Mouse (Mus musculus): Measurements from ENCODE around the gene Rsbn1l.
A peak's percentile ranks its signal among the peaks of the same experiment; 100 is the strongest.

The Rsbn1l gene

GRCm38 (mm10) chr5:20956298-20956697 lies at the start of gene Rsbn1l:
Gene Rsbn1l (minus strand): TSS chr5:20956398.
- no peak for DNase-seq

DNA sequence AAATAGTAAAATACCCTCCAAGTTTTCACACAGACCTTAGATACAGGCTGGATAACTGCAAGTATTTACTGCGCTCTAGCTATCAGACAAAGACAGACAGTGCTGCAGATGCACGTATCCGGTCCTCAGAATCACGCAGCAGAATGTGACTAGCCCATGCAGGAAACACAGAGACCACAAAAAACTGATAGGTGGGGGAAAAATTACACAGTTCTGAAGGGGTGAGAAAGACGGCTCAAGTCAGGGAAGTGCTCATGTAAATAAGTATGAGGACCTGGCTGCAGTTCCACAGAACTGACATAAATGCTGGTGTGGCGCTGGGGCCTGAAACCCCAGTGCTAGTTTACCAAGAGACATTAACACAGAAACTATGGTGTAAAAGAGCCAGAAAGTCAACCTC lies 46.5 kb upstream of the Rsbn1l start:
- no peak for DNase-seq

DNA sequence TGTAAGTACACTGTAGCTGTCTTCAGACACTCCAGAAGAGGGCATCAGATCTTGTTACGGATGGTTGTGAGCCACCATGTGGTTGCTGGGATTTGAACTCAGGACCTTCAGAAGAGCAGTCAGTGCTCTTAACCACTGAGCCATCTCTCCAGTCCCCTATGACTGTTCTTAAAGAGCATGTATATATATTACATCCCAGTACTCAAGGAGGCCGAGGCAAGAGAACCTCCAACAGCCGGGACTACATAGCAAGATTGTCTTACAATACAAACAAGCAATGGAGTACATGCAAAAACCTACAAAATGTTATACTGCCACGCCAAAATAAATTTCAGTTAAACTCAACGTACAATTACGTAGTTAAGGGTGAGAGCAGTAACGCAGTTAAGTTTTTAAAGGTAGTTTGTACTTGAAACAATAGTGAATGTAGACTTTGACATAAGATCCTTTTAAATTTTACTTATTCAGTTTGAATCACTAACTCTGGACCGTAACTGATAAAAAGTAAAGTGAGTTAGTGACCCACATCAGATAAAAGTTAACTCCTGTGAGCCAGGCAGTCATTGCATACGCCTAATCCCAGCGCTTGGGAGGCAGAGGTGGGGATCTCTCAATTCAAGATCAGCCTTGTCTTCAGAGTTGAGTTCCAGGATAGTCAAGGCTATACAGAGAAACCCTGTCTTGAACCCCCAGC lies 45.6 kb upstream of the Rsbn1l start:
- DNase-seq = no peak

GRCm38 (mm10) chr5:20998427-20998826 lies 42.2 kb upstream of the Rsbn1l start:
- DNase-seq = no peak

DNA sequence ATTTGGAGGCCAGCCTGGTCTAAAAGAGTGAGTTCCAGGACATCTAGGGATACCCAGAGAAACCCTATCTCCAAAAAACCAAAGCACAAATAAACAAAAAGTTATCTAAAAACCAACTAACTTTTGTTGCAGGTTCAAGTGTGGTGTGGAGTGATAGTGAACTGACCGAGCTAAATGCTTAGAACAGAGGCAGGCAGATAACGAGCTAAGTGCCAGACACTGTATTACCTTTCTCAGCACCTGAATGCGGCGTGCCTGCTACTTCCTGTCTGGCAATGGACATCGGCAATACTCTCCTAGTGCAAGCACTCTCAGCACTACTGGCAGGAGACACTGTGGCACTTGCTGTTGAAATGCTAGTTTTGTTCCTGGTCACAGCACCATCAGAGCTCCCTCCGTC lies 41.4 kb upstream of the Rsbn1l start:
- no peak for DNase-seq

DNA sequence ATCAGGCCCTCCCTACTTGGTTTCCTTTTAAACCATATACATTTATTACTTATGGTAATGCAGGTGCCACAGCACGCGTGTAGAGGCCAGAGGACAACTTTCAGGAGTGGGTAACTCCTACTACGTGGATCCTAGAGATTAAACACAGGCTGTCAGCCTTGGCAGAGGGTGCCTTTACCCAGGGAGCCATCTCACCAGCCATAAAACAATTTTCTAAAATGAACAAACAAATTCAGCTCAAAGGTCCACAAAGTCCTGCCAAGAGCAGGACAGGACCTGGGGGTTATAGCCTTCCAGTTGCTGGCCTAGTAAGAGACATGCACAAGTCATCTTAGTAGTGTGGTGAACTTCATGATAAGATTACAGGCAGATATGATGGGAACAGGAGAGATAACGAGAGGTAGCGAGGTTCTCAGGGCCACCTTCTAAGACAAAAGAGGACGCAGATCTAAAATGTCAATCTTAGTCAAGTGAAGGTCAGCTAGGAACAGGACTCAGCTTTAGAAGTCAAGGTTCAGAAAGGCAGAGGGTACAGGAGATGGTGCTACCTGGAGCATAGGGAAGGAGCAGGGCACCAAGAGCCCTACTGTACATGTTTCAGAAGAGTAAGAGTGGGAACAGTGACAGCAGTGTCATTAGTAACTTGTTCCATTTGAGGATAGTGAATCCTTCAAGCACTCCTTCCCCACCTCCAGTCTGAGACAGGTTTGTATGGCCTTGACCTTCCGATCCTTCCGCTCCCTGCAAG lies 34.0 kb upstream of the Rsbn1l start:
- DNase-seq = no peak

GRCm38 (mm10) chr5:20986271-20986670 lies 30.1 kb upstream of the Rsbn1l start:
- no peak for DNase-seq

GRCm38 (mm10) chr5:20983505-20983904 lies 27.3 kb upstream of the Rsbn1l start:
- DNase-seq = no peak

- no peak for DNase-seq
These were observed 18.5 kb upstream of the Rsbn1l start for GRCm38 (mm10) chr5:20974690-20975089.

DNA sequence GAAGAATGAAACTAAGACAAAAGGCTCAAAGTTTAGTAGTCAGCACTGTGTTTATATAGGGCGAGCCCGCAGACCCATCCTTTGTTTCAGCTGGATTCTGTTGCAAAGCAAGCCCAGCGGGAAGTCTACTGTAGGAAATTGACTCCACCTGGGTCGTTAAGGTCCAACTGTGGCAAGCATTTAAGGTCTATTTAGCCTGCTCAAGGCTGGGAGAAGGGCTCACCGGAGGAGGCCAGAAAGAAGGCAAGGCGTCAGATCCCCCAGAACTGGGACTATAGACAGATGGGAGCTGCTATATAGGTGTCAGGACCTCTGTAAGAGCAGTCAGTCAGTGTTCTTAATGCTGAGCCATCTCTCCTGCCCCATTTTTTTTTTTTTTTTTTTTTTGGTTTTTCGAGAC lies 17.8 kb upstream of the Rsbn1l start:
- DNase-seq = no peak

GRCm38 (mm10) chr5:20973069-20973468 lies 16.9 kb upstream of the Rsbn1l start:
- DNase-seq = no peak

- peak; percentile 55 to 80 for DNase-seq
These were observed 12.8 kb upstream of the Rsbn1l start for GRCm38 (mm10) chr5:20968963-20969362.

DNA sequence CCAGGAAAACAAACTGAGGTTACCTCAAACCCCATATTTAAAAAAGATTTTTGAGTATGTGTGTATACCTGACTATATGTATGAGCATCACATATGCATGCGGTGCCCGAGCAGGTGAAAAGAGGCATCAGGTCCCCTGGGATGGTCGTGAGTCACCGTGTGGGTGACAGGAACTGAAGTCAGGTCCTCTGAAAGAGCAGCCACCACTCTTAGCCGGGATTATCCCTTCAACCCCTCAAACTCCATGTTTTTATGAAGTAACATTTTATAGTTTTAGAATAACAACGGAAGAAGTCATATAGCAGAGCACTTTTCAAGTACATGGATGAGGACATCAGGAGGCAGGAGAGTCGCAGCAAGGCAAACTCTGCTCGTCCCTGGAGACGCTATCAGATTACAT lies 12.3 kb upstream of the Rsbn1l start:
- DNase-seq = peak in 1 of 2 experiments; percentile 10

- DNase-seq = peak in 1 of 2 experiments; percentile 24
These were observed 11.7 kb upstream of the Rsbn1l start for GRCm38 (mm10) chr5:20967942-20968341.

GRCm38 (mm10) chr5:20964446-20964845 lies 8.2 kb upstream of the Rsbn1l start:
- no peak for DNase-seq

DNA sequence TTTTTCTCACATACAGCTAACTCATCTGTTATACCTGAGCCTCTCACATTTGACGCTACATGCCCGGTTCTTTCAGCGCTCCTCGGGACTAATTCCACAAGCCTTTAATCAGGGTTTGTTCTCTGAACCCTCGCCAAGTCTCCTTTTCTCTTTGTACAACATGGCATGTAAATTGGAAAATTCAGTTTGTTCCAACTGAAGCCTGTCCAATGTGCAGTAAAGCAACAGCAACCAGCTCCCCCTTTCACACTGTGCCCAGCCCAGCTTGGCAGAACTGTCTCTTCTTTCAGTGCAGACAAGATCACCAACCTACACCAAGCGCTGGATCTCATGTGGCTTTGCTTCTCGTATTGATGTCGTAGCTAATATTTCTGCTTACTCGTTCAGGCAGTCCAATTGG lies 7.1 kb upstream of the Rsbn1l start:
- no peak for DNase-seq

DNA sequence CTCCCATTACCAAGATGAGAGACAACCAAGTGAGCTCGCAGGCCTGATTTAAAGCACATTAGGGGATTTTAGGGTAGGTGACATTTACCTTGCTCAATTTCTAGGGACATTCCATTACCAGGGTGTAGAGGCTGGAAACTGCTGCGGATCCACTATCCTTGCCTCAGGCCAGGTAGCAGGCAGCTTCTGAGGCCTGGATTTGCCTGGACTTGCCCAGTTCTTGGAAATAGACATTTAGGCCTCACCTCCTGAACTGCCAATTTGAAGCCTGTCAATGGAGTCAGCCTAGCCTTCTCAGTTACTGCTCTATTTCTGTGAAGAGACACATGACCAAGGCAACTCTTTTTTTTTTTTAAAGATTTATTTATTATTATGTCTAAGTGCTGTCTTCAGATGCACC lies 4.7 kb upstream of the Rsbn1l start:
- DNase-seq = no peak

DNA sequence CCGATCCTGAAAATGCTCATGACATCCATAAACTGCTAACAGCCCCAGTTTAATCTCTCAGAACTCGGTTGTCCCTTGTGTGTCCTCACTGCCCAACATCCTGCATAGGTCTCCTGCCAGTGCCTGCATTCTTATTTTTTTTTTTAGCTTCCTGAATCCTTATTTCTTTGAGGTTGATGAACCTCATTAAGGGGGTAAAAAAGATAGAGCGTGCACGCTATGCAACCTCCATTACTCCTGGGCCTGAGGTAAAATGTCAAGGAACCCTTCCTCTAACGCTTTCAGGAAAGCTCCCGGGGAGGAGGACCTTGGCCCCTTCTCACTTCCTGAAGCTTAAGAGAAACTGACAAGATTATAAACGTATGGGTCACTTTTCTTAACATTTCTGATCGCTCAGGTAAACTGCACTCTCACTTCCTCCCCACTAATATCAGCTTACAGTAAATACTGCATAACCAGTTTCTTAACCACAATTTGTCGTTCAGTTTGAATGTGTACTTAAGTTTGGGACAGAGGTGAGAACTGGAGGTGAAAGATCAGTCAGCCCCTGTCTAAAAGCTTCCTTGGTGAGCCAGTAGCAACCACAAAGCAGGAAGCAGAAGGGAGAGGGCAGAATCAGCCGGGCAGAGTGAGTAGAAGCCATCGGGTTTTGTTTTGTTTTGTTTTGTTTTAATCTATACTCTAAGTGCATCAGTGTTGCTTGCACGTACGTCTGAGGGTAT lies 923 bp downstream of the Rsbn1l start:
- no peak for DNase-seq

DNA sequence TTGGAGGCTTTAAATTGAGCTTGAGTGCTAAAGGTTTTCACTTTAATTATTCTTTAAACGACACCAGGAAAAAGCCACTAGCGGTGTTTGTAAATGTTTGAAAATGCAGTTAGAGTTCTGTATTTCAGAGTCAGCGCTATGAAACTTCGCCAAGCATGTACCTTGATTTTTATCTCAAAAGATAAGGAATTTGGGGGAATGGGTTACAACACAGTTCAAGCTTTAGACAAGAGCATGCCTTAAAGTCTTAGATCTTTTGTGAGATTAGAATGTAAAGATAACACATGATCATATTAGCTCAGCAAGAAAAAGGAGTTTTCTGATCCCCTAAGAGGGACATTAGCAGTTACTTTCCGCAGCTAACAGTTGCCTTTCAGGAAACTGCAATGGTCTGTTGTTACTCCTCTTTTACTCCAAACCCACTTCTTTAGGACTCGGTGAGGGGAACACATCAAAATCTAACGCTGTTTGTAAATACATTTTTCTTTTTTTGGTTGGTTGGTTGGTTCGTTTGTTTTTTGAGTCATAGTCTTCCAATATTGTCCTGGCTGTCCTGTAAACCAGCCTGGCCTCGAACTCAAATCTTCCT lies 3.8 kb downstream of the Rsbn1l start:
- no peak for DNase-seq

DNA sequence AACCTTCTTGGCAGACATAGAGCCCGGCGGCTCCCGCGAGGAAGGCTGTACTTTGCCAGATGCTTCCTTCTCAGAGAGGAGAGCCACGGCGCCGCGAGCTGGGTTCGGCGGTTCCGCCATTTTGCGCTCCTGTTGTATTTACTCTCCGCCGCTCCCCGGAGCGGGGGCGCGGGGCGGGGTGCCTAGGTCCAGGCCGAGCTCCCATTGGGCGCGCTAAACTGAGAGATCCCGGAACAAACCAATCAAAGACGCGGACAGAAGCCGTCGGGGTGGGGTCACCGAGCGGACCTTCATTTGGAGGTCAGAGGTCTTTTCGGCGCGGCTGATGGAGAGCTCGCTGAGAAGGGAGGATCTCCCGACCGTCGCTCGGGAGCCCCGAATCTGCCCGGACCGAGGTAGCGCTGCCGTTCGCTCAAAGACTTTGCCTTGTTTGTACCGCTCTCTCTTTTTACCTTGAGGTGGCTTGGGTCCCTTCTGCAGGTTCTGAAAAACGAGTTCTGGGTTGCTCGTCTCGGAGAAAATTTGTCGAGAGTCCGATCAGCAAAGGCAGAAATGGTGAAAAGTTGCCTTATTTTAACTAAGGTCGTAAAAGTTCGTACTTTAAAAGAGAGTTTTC lies 4.4 kb downstream of the Rsbn1l start:
- DNase-seq = peak; percentile 90 to 94

- peak in 1 of 2 experiments; percentile 57 for DNase-seq
These were observed 5.1 kb downstream of the Rsbn1l start for GRCm38 (mm10) chr5:20950855-20951650.

DNA sequence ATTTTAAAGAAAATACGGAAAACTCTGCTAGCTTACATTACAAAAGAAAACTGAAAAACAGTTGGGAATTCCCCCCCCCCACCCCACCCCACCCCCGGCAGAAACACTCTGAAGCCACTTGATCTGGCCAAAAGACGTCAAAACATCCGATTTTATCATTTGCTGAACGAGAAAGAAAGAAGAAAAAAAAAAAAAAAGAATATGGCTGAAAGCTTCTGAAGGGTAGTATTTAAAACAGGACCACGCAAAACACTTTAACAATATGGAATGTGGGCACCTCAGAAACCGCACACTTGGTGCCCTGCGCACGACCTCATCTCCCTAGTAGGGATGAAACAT lies 5.7 kb downstream of the Rsbn1l start:
- DNase-seq = no peak
